Mouse (Mus musculus) CH12.LX (cell line): ENCODE measurements around the gene Ildr1.

Experiments used
- CTCF ChIP-seq, 2 experiments: IDR thresholded peaks in 1 of 2; conservative IDR thresholded peaks in 1 of 2; 2 replicates each; pipeline ENCODE4 v1.5.1; 2011 to 2012; ENCODE audit warnings: low read depth in 2 of 2, low read length in 2 of 2, improper control_type of control experiment in 1 of 2, inconsistent platforms in 1 of 2, mild to moderate bottlenecking in 1 of 2, moderate library complexity in 1 of 2
- ELF1 ChIP-seq: IDR thresholded peaks from 2 replicates; pipeline ENCODE4 v1.6.1; 2014; ENCODE audit warnings: low read depth, mild to moderate bottlenecking, inconsistent platforms, low read length, improper control_type of control experiment
- KAT2A ChIP-seq: IDR thresholded peaks from 2 replicates; pipeline ENCODE4 v1.6.1; 2012; ENCODE audit warnings: low read length, improper control_type of control experiment, inconsistent platforms; ENCODE audit not compliant: insufficient replicate concordance
- MYC ChIP-seq: IDR thresholded peaks from 2 replicates; pipeline ENCODE4 v1.6.1; 2011; ENCODE audit warnings: low read depth, mild to moderate bottlenecking, improper control_type of control experiment, low read length
- POLR2A ChIP-seq: IDR thresholded peaks from 2 replicates; pipeline ENCODE4 v1.6.1; 2011; ENCODE audit warnings: low read depth, mild to moderate bottlenecking, improper control_type of control experiment, low read length
- RAD21 ChIP-seq: IDR thresholded peaks from 2 replicates; pipeline ENCODE4 v1.6.1; 2011; ENCODE audit warnings: low read depth, mild to moderate bottlenecking, low read length, improper control_type of control experiment, moderate library complexity
- SIN3A ChIP-seq: IDR thresholded peaks from 2 replicates; pipeline ENCODE4 v1.6.1; 2012; ENCODE audit warnings: low read length, improper control_type of control experiment, inconsistent platforms
- TBP ChIP-seq: conservative IDR thresholded peaks from 2 replicates; pipeline ENCODE4 v1.6.1; 2011; ENCODE audit warnings: low read depth, low read length, improper control_type of control experiment
- TCF12 ChIP-seq: IDR thresholded peaks from 2 replicates; pipeline ENCODE4 v1.6.1; 2014; ENCODE audit warnings: low read depth, mild to moderate bottlenecking, inconsistent platforms, low read length, improper control_type of control experiment
- UBTF ChIP-seq: IDR thresholded peaks from 2 replicates; pipeline ENCODE4 v1.6.1; 2012; ENCODE audit warnings: low read depth, mild to moderate bottlenecking, inconsistent platforms, low read length, improper control_type of control experiment, moderate library complexity
- USF2 ChIP-seq: conservative IDR thresholded peaks from 2 replicates; pipeline ENCODE4 v1.6.1; 2011; ENCODE audit warnings: low read depth, low read length, improper control_type of control experiment
- ZMIZ1 ChIP-seq: IDR thresholded peaks from 2 replicates; pipeline ENCODE4 v1.6.1; 2012; ENCODE audit warnings: low read depth, mild to moderate bottlenecking, inconsistent platforms, low read length, improper control_type of control experiment

GRCm38 (mm10) chr16:36707702-36708423, 14.1 kb downstream of the Ildr1 start:
- TF ChIP-seq TCF12 = no peak
- TF ChIP-seq TBP = no peak
- no peak for TF ChIP-seq POLR2A
- TF ChIP-seq USF2 = no peak
- no peak for TF ChIP-seq CTCF (conservative IDR thresholded peaks at IDR 0.05 in 1 of 2, IDR thresholded peaks at IDR 0.05 in 1 of 2; ENCODE audit: low read depth in 2 of 2, low read length in 2 of 2)
- TF ChIP-seq MYC = no peak
- TF ChIP-seq RAD21 = no peak
- no peak for TF ChIP-seq KAT2A
- TF ChIP-seq ZMIZ1 = no peak
- TF ChIP-seq UBTF = no peak
- no peak for TF ChIP-seq ELF1
- no peak for TF ChIP-seq SIN3A
